Mouse (Mus musculus): ENCODE measurements around the gene Per1.
A peak's percentile ranks its signal among the peaks of the same experiment; 100 is the strongest.

The Per1 gene

DNA sequence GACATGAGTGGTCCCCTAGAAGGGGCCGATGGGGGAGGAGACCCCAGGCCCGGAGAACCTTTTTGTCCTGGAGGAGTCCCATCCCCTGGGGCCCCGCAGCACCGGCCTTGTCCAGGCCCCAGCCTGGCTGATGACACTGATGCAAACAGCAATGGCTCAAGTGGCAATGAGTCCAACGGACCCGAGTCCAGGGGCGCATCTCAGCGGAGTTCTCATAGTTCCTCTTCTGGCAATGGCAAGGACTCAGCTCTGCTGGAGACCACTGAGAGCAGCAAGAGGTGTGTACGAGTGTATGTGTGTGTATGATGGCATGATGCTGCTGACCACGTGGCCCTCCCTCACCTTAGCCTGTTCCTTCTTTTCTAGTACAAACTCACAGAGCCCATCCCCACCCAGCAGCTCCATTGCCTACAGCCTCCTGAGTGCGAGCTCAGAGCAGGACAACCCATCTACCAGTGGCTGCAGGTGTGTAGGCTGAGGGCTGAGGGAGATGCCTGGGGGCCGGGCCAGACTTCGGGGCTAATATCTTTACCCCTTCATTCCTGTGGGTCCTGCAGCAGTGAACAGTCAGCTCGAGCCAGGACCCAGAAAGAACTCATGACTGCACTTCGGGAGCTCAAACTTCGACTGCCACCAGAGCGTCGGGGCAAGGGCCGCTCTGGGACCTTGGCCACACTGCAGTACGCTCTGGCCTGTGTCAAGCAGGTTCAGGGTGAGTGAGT, 5.8 kb downstream of the Per1 start:
- no peak for DNase-seq

GRCm38 (mm10) chr11:69101604-69102402, 6.8 kb downstream of the Per1 start:
- DNase-seq = no peak

- DNase-seq = no peak
Measured at GRCm38 (mm10) chr11:69102403-69102725, 7.3 kb downstream of the Per1 start.

DNA sequence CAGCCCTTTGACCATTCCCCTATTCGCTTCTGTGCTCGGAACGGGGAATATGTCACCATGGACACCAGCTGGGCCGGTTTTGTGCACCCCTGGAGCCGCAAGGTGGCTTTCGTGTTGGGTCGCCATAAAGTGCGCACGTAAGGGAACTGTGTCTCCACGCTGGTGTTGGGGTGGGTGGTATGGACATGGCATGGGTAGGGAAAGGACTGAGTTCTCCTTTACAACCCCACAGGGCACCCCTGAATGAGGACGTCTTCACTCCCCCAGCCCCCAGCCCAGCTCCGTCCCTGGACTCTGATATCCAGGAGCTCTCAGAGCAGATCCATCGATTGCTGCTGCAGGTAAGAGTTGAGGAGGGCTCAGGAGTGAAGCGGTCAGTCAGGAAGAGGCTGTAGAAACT, 8.1 kb downstream of the Per1 start:
- DNase-seq = no peak

GRCm38 (mm10) chr11:69103531-69104435, 8.8 kb downstream of the Per1 start:
- DNase-seq = no peak

- no peak for DNase-seq
Measured at GRCm38 (mm10) chr11:69104487-69104886, 9.5 kb downstream of the Per1 start.

DNA sequence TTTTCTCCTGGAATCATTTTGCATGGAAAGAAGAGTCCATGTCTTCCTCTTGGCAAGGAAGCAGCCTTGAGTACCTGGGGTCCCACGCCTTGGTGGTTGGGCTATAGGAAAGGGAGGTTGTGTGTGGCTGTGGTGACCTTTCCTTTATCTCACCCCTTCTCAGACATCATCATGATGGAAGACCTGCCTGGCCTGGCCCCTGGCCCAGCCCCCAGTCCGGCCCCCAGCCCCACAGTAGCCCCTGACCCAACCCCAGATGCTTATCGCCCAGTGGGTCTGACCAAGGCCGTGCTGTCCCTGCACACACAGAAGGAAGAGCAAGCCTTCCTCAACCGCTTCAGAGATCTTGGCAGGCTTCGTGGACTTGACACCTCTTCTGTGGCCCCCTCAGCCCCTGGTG, 10.2 kb downstream of the Per1 start:
- no peak for DNase-seq

DNA sequence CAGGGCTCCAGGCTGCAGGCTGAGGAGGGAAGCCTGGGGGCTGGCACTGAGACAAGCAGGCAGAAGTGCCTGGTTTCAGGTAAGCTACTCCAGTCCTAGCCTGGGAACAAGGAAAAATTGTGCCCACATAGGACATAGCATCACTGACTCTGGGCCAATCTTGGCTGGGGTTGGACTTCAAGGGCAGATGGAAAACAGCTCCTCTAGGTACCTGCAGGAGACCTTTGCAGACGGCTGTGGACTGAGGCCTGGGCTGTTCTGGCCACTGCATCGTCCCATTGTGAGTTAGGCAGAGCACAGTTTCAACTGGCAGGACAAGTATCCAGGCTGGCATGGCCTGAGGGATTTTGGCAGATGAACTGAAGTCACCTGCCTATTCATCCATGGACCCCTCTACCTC, 10.8 kb downstream of the Per1 start:
- no peak for DNase-seq

DNA sequence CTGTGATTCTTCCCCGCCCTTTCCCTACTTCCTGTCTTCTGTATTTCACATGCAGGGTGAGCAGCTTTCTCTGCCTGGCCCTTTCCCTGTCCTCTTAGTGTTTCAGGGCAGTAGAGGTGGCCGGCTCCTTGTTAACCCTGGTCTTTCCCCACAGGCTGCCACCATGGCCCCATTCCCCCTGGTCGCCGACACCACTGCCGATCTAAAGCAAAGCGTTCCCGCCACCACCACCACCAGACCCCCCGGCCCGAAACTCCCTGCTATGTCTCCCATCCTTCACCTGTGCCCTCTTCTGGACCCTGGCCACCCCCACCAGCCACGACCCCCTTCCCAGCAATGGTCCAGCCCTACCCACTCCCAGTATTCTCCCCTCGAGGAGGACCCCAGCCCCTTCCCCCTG, 11.3 kb downstream of the Per1 start:
- no peak for DNase-seq

GRCm38 (mm10) chr11:69106842-69107241, 11.8 kb downstream of the Per1 start:
- no peak for DNase-seq

DNA sequence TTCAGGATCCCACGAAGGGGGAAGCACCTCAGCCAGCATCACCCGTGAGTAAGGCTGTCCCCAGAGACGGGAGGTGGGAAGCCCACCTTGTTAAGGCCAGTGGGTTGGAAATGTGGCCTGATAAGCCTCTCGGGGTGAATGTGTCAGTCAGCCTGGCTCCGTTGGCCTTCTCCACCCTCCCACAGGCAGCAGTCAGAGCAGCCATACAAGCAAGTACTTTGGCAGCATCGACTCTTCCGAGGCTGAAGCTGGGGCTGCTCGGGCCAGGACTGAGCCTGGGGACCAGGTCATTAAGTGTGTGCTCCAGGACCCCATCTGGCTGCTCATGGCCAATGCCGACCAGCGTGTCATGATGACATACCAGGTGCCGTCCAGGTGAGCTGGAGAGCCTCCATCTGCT, 12.7 kb downstream of the Per1 start:
- DNase-seq = no peak

- no peak for DNase-seq
Measured at GRCm38 (mm10) chr11:69108223-69108622, 13.2 kb downstream of the Per1 start.

- no peak for DNase-seq
Measured at GRCm38 (mm10) chr11:69109032-69109900, 14.2 kb downstream of the Per1 start.

DNA sequence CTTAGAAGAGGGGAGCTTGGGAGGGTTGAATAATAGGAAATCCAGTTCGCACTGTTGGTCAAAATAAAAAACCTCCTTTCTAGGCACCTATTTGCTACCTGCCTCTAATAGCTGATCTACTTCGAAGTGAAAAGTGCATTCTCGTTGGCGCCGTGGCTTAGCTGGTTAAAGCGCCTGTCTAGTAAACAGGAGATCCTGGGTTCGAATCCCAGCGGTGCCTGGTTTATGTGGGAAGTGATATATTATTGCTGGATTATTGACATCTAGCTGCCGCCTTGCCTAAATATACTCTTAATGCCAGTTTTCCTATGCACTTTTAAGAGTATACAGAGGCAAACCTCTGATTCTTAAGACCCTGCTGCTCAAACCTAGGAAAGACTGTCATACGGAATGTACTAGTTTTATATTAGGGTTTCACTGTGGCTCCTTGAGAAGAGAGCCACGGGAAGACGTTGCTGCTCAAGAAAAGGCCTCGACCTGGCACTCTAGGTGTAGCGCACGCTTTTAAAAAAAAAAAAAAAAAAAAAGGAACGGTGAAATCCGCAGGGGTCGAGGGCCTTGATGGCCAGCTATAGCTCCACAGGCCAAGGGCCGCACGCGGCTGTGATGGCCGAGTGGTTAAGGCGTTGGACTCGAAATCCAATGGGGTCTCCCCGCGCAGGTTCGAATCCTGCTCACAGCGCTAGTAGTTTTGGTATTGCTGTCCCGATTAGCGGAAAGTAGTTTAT, 15.5 kb downstream of the Per1 start:
- DNase-seq = peak; percentile 91

GRCm38 (mm10) chr11:69111051-69111810, 16.2 kb downstream of the Per1 start:
- DNase-seq = no peak

GRCm38 (mm10) chr11:69111865-69112264, 16.8 kb downstream of the Per1 start:
- no peak for DNase-seq

- DNase-seq = no peak
Measured at GRCm38 (mm10) chr11:69114018-69114417, 19.0 kb downstream of the Per1 start.

- DNase-seq = no peak
Measured at GRCm38 (mm10) chr11:69114621-69115020, 19.6 kb downstream of the Per1 start.

- DNase-seq = peak; percentile 2
Measured at GRCm38 (mm10) chr11:69116843-69117242, 21.8 kb downstream of the Per1 start.

DNA sequence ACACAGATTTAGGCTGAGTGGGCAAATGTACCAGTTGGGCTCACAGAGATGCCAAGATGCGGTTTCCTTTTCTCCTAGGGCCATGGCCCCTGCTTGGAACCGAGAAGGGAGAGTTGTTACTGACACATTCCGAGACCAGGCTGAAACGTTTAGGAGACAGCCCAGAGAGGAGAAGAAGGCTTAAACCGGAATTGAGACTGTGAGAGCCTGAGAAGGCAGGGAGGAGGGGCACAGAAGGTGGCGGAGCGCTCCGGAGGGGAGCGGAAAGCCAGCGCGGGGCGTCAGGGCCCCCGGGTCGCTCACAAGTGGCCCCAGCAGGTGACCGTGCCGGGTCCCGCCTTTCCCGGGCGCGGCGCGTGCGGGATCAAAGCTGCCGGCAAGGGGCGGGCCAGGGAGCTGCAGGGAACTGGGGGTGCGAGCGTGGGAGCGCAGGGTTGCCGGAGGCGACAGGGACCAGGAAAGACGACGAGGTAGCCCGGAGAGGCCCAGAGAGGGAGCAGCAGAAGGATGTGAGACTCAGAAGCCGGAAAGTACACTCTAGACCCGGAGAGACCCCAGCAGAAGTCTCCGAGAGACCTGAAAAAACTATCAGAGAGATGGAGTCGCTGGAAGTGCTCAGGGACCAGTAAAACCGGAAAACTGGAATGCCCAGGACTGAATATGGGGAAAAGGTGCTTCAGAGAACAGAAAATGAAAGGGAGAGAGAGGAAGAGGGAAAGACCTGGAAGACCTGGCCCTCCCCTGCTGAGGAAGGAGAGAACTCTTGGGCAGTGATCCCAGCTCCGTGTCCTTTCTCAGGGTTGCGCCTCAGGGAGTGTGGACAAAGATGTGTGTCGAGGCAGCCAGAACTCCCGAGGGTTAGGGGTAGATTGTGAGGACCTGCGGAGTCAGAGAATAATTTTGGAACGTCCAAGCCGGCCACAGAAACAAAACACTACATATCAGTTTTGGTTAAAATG, 23.0 kb downstream of the Per1 start:
- DNase-seq = peak; percentile 49

Measured in right cerebral cortex, postnatal 14 days (tissue).